Mouse (Mus musculus) liver, embryonic 14.5 days (tissue): ENCODE measurements around the gene Cep128.

Experiments
- CTCF ChIP-seq: IDR thresholded peaks from 2 replicates; pipeline ENCODE4 v1.5.1; 2016; ENCODE audit warnings: antibody characterized with exemption, low read depth, control low read depth
- EP300 ChIP-seq: IDR thresholded peaks from 2 replicates; pipeline ENCODE4 v1.6.1; 2016; ENCODE audit warnings: antibody characterized with exemption, low read depth

GRCm38 (mm10) chr12:91416828-91417227 is 32.6 kb upstream of the Cep128 start:
- no peak for TF ChIP-seq CTCF
- TF ChIP-seq EP300: no peak
